Mouse (Mus musculus): ENCODE measurements around the gene Hmmr.

Hmmr gene

DNA sequence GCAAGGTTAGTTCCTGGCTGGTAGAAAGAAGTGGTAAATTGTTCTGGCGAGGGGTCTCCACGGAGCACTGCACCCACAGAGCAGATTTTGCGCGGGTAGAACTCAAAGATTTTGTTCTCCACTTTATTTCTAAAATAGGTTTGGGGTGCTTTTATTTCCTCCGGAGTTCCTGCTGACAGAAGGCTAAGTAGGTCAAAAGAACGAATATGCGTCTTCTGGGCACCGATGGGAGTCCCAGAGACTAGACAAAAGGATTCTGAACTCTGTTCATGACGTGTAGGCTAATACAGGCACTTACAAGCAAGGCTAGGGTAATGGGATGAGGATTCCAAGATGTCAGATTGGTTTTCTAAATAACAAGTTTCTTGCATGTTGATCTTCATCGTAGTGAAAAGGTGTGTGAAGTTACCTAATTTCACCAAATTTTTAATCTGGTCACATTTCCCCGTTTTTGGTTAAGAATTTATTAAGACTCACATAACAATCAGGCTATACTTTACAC, 1.1 kb upstream of the Hmmr start:
- TF ChIP-seq GATA4 (IDR thresholded peaks at IDR 0.05; ENCODE audit: insufficient replicate concordance, low read length), result no peak

DNA sequence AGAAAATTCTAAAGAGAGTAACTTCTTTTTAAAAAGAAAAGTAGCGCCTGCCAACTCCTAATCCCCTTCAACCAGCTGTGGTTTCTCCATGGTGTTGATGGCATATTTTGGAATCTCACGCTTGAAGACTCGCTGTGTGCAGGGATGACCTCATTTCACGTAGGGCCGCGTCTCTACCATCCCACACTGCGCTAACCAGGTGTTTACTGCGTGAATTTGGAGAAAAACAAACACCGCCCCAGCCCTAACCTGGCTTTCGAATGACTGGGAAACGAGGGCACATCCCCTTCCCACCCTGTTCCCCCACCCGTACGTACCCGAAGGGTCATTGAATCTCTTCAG, 254 bp downstream of the Hmmr start:
- no peak for TF ChIP-seq GATA4 (IDR thresholded peaks at IDR 0.05; ENCODE audit: insufficient replicate concordance, low read length)

DNA sequence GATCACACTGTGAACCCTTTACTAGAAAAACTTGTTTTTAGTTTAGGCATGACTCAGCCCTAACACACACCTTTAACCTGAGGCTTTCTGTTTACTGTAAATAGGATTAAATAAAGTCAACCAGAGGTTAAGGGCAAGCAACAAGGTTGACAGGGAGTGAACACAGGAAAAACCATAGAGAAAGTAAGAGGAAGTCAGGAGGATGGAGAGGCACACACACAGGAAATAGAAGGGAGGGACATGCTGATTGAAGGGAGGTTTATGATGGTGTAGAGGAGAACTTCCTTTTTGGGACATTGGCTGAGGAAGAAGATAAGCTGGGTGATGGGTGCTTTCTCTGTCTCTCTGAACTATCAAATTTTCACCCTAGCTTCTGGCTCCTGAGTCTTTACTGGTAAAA, 14.9 kb downstream of the Hmmr start:
- no peak for TF ChIP-seq GATA4 (IDR thresholded peaks at IDR 0.05; ENCODE audit: insufficient replicate concordance, low read length)

DNA sequence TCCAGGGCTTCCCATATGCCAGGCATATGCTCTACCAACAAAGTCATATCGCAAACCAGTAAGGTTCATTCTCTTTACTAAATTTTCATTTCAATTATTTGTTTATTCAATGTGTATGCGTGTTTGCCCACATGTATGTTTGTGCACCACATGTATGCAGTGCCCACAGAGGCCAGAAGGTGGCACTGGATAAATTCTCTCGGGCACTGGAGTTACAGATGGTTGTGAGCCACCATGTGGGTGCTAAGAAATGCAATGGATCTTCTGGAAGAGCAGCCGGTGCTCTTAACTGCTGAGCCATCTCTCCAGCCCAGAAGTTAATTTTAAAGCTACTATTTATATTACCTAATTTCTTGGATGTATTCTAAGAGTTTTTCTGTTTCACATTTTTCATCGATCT, 17.7 kb downstream of the Hmmr start:
- no peak for TF ChIP-seq GATA4 (IDR thresholded peaks at IDR 0.05; ENCODE audit: insufficient replicate concordance, low read length)

DNA sequence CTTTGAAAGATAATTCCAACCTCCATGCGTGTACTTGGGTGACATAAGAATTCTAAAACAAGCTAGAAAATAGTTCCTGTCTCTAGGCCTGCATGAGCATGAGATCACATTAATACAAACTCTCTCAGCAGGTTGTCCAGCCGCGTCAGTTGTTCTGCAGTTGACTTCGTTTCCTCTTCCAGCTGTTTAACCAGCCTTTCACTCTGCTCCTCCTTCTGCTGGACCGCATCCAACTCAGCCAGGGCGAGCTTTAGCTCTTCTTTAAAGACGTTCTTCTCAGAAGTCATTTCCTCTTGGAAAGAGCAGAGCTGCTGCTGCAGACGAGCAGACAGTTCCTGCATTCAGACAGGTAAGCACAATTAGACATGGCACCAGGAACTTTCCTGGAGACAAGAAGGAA, 19.4 kb downstream of the Hmmr start:
- no peak for TF ChIP-seq GATA4 (IDR thresholded peaks at IDR 0.05; ENCODE audit: insufficient replicate concordance, low read length)

GRCm38 (mm10) chr11:40695103-40695502, 38.1 kb downstream of the Hmmr start, which contains the start of gene Mat2b:
Gene Mat2b, minus strand, starts transcription at chr11:40695203.
- TF ChIP-seq GATA4 (IDR thresholded peaks at IDR 0.05; ENCODE audit: insufficient replicate concordance, low read length), result no peak

- TF ChIP-seq GATA4 (IDR thresholded peaks at IDR 0.05; ENCODE audit: insufficient replicate concordance, low read length), result no peak
Observed at GRCm38 (mm10) chr11:40694311-40695087, 38.7 kb downstream of the Hmmr start.

GRCm38 (mm10) chr11:40693366-40693951, 39.8 kb downstream of the Hmmr start:
- TF ChIP-seq GATA4 (IDR thresholded peaks at IDR 0.05; ENCODE audit: insufficient replicate concordance, low read length), result no peak

DNA sequence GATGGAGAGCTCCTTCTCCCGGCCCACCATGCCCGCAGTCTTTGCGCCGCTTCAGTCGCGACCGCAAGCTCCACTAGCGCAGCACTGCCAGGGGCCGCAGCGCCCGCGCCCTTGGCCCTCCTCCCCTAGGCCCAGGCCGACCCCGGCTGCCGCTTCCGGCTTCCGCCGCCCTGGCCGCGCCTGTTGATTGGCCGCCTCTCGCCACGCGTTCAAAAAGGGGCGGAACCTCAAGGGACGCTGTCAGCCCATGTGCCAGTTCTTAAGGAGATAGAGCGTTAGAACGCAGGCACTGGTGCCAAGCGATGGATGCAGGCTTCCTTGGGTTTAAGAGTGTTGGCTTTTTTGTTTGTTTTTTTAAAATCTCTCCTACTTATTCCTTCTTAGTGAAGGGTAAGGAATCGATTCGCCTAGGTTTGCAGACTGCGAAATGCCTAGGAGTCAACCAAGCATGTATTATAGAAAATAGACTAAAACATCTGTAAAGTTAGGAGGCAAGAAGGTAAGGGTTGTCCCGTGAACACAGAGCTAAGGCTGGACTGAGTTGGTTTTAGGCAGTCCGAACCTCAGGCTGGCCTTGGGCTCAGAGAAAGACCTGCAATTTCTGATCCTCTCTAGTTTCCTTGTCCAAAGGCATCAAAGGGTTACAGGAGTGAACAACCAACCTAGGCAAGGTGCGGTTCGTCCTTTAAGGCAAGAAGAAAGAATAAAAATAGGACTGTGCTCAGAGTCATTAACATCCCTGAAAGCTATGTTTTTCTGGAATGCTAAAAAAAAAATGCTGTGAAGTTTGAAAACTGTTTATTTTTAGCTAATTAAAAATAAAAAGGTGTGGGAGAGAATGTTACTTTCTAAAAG, 40.5 kb downstream of the Hmmr start:
- no peak for TF ChIP-seq GATA4 (IDR thresholded peaks at IDR 0.05; ENCODE audit: insufficient replicate concordance, low read length)

DNA sequence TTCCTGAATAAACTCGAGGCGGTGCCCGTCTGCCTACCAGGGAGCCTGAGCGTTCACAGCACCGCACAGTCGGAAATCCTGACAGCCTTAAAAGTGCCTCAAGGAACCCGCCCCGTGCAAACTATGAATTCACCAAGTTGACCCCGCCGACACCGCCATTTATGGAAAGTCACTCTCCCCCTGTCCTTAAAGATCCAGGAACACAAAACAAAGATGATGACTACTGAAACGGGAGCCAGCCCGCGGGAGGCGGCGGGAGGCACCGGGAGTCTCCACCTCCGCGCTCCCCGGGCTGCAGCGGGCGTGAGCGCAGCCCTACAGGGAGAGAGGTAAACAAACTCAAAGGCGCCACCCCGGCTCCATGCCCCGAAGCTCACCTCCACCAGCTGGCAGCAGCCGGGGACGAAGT, 41.1 kb downstream of the Hmmr start:
- TF ChIP-seq GATA4 (IDR thresholded peaks at IDR 0.05; ENCODE audit: insufficient replicate concordance, low read length), result no peak

DNA sequence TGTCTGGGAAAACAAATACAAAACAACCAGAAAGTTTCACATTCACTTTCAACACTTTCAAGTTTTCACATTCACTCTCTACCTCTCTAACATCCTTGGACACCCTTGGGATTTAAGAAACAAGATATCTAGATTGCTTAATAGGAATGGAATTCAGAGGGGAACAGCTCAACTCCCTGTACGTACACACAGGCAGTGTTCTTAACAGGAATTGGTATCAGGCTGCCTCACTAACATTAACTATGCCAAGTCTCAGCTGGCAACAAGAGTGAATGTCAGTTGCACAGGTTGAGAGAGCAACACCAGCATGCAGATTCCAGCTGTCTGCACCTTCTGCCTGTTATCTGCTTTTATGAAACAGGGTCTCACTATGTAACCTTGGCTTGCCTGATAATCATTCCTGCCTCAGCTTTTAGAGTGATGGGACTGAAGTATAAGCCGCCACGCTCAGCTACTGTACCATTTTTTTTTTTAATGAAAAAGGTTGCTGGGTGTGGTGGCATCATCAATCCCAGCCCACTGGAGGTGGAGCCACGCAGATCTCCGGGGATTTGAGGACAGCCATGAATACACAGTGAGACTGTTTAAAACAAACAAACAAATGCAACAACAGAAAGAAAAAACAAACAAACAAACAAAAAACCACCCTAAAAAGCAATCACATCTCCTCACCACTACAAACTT, 42.6 kb downstream of the Hmmr start:
- no peak for TF ChIP-seq GATA4 (IDR thresholded peaks at IDR 0.05; ENCODE audit: insufficient replicate concordance, low read length)

DNA sequence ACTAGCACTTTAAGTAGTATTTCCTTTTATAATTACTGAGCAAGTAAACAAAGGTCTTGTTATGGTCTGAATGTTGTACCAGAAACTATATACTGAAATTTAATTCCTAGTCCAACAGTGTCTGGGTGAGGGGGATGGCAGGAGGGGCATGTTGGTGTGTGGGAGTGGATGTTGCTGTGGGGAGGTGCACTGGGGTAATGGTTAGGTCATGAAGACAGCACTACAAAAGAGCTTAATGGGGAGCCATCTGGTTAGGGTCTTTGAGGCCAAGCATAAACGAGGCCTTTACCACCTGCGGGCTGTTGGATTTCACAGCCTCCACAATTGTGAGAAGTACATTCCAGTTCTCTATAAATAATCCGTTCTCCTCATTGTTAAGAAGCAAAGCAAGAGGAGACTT, 49.9 kb downstream of the Hmmr start:
- TF ChIP-seq GATA4 (IDR thresholded peaks at IDR 0.05; ENCODE audit: insufficient replicate concordance, low read length), result no peak

DNA sequence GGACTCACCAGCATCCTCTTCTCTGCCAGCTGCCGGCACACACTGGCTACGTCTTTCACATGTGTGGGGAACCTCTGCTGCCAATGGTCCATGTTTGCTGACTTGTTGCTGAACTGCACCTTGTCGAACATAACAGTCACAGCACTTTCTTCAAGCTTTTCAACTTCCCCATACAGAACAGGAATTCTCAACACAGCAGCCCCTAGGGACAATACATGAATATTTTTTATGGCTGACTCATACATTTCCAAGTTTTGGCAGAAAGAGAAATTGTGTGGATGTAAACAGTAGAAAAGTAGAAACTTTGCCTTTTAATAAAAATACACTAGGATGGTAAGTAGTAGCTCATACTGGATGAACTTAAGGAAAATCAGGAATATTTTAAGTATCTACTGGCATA, 50.8 kb downstream of the Hmmr start:
- no peak for TF ChIP-seq GATA4 (IDR thresholded peaks at IDR 0.05; ENCODE audit: insufficient replicate concordance, low read length)

DNA sequence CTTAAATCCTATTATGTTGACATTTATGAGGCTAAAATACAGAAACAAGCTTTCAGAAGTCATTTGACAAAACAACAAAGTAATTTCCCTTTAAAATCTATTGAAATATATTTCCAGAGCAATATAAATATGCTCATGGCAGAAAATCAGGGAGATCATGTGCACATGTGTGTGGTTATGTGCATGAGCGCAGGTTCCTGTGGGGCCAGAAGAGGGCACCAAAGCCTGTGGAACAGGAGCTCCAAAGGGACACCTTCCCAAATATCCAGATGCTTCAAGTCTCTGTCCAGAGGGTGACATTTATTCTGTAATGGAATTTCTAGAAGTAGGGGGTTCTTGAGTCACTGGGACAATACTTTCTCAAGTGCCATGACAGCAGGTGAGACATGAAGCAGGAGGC, 56.1 kb downstream of the Hmmr start:
- TF ChIP-seq GATA4 (IDR thresholded peaks at IDR 0.05; ENCODE audit: insufficient replicate concordance, low read length), result no peak

DNA sequence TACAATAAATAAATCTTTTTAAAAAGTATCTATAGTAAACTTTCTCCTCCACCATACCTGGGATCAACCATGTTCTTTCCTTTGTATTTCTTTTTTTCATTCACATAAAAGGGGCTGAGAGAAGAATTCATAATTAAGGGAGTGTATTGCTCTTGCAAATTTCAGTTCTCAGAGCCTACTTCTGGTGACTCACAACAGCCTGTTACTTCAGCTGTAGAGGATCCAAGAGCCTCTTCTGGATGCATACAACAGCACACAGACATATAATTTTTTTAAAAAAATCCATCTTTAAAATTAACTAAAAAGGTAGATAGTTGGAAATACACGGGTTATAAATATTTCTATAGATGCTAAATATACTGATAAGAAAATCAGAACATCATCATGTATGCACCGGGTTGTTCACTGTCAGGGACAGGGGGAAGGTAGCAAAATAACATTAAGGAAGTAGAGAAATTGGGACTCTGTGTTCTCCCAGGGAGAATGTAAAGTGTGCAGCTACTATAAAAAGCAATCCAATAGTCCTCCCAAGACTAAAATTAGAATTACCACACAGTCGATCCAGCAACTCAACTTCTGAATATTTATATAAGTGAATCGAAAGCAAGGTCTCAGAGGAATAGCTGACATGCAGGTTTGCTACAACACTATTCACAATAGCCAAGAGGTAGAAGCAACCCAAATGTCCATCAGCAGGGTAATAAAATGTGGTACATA, 58.0 kb downstream of the Hmmr start:
- TF ChIP-seq GATA4 (IDR thresholded peaks at IDR 0.05; ENCODE audit: insufficient replicate concordance, low read length), result no peak
